Mouse (Mus musculus) midbrain, embryonic 13.5 days (tissue): ENCODE measurements at regions not wholly inside any gene's neighbourhood (a gene's known extent, or its start where the extent isn't known, plus 50 kb on each side); places are given as distances from the start of the nearest gene placed in this dataset.

Experiments
- ATAC-seq: fragments of 200-750 bp; cut with Nextera tagmentation; 2 replicates; pipeline ENCODE4 v1.8.0; 2017; ENCODE audit warnings: mild to moderate bottlenecking, moderate TSS enrichment, moderate library complexity
- H3K27ac ChIP-seq: fragments of 300-500 bp; sonication (generic); 2 replicates; pipeline ENCODE4 v1.5.1; 2015; ENCODE audit warnings: inconsistent platforms, mild to moderate bottlenecking, moderate library complexity
- H3K27me3 ChIP-seq: fragments of 300-500 bp; sonication (generic); 2 replicates; pipeline ENCODE4 v1.6.1; 2015; ENCODE audit warnings: mild to moderate bottlenecking, inconsistent platforms
- H3K36me3 ChIP-seq: fragments of 300-500 bp; sonication (generic); 2 replicates; pipeline ENCODE4 v1.6.1; 2015; ENCODE audit warnings: mild to moderate bottlenecking, inconsistent platforms
- H3K4me1 ChIP-seq: fragments of 300-500 bp; sonication (generic); replicated peaks from 2 replicates; pipeline ENCODE4 v1.6.1; 2015; ENCODE audit warnings: inconsistent platforms
- H3K4me2 ChIP-seq: fragments of 300-500 bp; sonication (generic); replicated peaks from 2 replicates; pipeline ENCODE4 v1.6.1; 2015; ENCODE audit warnings: moderate library complexity, mild to moderate bottlenecking, inconsistent platforms
- H3K4me3 ChIP-seq: fragments of 300-500 bp; sonication (generic); replicated peaks from 2 replicates; pipeline ENCODE4 v1.5.1; 2015; ENCODE audit warnings: mild to moderate bottlenecking, inconsistent platforms
- H3K9ac ChIP-seq: fragments of 300-500 bp; sonication (generic); replicated peaks from 2 replicates; pipeline ENCODE4 v1.6.1; 2015; ENCODE audit warnings: mild to moderate bottlenecking, inconsistent platforms
- H3K9me3 ChIP-seq: fragments of 300-500 bp; sonication (generic); 2 replicates; pipeline ENCODE4 v1.6.1; 2016; ENCODE audit warnings: mild to moderate bottlenecking, inconsistent platforms
- WGBS: fragments of 180-500 bp; shearing (Covaris S2); methylation state at CpG from one replicate; pipeline ENCODE4 v1.1.7; 2015; 5-methylcytosine and 5-hydroxymethylcytosine counted together

- ATAC-seq = no peak
- H3K27me3 ChIP-seq = no peaks in the 10 kb centered on the region
- H3K4me2 ChIP-seq = no peak overlapping the region
- no peak overlapping the region for H3K27ac ChIP-seq
- WGBS = 73% methylated on average over 6 of the region's 6 CpGs
- no peak overlapping the region for H3K9ac ChIP-seq
- no peaks in the 10 kb centered on the region for H3K9me3 ChIP-seq
- H3K36me3 ChIP-seq = no peaks in the 10 kb centered on the region
- no peaks in the 10 kb centered on the region for H3K4me1 ChIP-seq
- H3K4me3 ChIP-seq = no peak overlapping the region
Observed at GRCm38 (mm10) chr15:65733326-65733725, 718.6 kb upstream of the Gm21961 start.

- Histone ChIP-seq H3K9me3 (no peaks in the 10 kb centered on the region), H3K27ac (no peak overlapping the region), H3K4me1 (no peaks in the 10 kb centered on the region), H3K4me3 (no peak overlapping the region), H3K36me3 (no peaks in the 10 kb centered on the region), H3K27me3 (no peaks in the 10 kb centered on the region), H3K9ac (no peak overlapping the region), H3K4me2 (no peak overlapping the region)
- 93% methylated on average over 2 of the region's 2 CpGs for WGBS
- ATAC-seq = no peak
Observed at GRCm38 (mm10) chr15:65731308-65731707, 716.6 kb upstream of the Gm21961 start.

GRCm38 (mm10) chr15:65727061-65727460 lies 712.4 kb upstream of the Gm21961 start:
- ATAC-seq = no peak
- no peaks in the 10 kb centered on the region for H3K9me3 ChIP-seq
- H3K27ac ChIP-seq = no peak overlapping the region
- 73% methylated on average over 1 of the region's 1 CpGs for WGBS
- H3K4me2 ChIP-seq = no peak overlapping the region
- H3K4me1 ChIP-seq = no peaks in the 10 kb centered on the region
- no peak overlapping the region for H3K4me3 ChIP-seq
- H3K9ac ChIP-seq = no peak overlapping the region
- no peaks in the 10 kb centered on the region for H3K36me3 ChIP-seq
- H3K27me3 ChIP-seq = no peaks in the 10 kb centered on the region

GRCm38 (mm10) chr15:65726271-65726670 lies 711.6 kb upstream of the Gm21961 start:
- Histone ChIP-seq H3K9ac (no peak overlapping the region), H3K4me2 (no peak overlapping the region), H3K4me3 (no peak overlapping the region), H3K4me1 (no peaks in the 10 kb centered on the region), H3K27ac (no peak overlapping the region), H3K27me3 (no peaks in the 10 kb centered on the region), H3K36me3 (no peaks in the 10 kb centered on the region), H3K9me3 (no peaks in the 10 kb centered on the region)
- no peak for ATAC-seq
- 91% methylated on average over 2 of the region's 2 CpGs for WGBS

- H3K4me2 ChIP-seq = no peak overlapping the region
- no peak overlapping the region for H3K9ac ChIP-seq
- H3K27ac ChIP-seq = no peak overlapping the region
- no peak overlapping the region for H3K4me3 ChIP-seq
- no peaks in the 10 kb centered on the region for H3K36me3 ChIP-seq
- no peaks in the 10 kb centered on the region for H3K4me1 ChIP-seq
- ATAC-seq = peak; percentile 82; the same call in 1 of the 2 replicates
- H3K9me3 ChIP-seq = 0 out of 2 replicates have a peak, but pooled peaks cover 3% of the 10 kb centered on the region
- no peaks in the 10 kb centered on the region for H3K27me3 ChIP-seq
- WGBS = 65% methylated on average over 3 of the region's 3 CpGs
Observed at GRCm38 (mm10) chr15:65703559-65703958, 688.9 kb upstream of the Gm21961 start.

- no peak for ATAC-seq
- Histone ChIP-seq H3K27ac (no peak overlapping the region), H3K4me3 (no peak overlapping the region), H3K4me2 (no peak overlapping the region), H3K9me3 (no peaks in the 10 kb centered on the region), H3K9ac (no peak overlapping the region), H3K27me3 (no peaks in the 10 kb centered on the region), H3K36me3 (no peaks in the 10 kb centered on the region), H3K4me1 (no peaks in the 10 kb centered on the region)
- 5% methylated on average over 1 of the region's 1 CpGs for WGBS
Observed at GRCm38 (mm10) chr15:65701510-65701909, 686.8 kb upstream of the Gm21961 start.

GRCm38 (mm10) chr15:65698596-65698995 lies 683.9 kb upstream of the Gm21961 start:
- no peak overlapping the region for H3K9ac ChIP-seq
- no peaks in the 10 kb centered on the region for H3K36me3 ChIP-seq
- no peaks in the 10 kb centered on the region for H3K27me3 ChIP-seq
- H3K27ac ChIP-seq = no peak overlapping the region
- no peak overlapping the region for H3K4me2 ChIP-seq
- no peak overlapping the region for H3K4me3 ChIP-seq
- no peaks in the 10 kb centered on the region for H3K4me1 ChIP-seq
- 89% methylated on average over 2 of the region's 2 CpGs for WGBS
- H3K9me3 ChIP-seq = no peaks in the 10 kb centered on the region
- ATAC-seq = no peak
